Mouse (Mus musculus) cerebellum, adult 2 months (tissue): ENCODE data around the gene 6030468B19Rik.

ENCODE experiments used
- CTCF ChIP-seq: fragments of 200-500 bp; IDR thresholded peaks from 2 replicates; pipeline ENCODE4 v1.5.1; 2011; ENCODE audit warnings: low read depth, mild to moderate bottlenecking, control low read depth, low read length, moderate library complexity, borderline replicate concordance; ENCODE audit not compliant: insufficient read depth
- POLR2A ChIP-seq: fragments of 200-500 bp; IDR thresholded peaks from 2 replicates; pipeline ENCODE4 v1.6.1; 2011; ENCODE audit warnings: low read length, control low read depth, borderline replicate concordance; ENCODE audit not compliant: insufficient read depth

- TF ChIP-seq CTCF (no peak), POLR2A (no peak)
Measured at GRCm38 (mm10) chr11:117780199-117780515, 17.3 kb upstream of the 6030468B19Rik start.
